Mouse (Mus musculus) kidney, adult 9 months (tissue): ENCODE results near the gene Kcnip2.

Experiments
- DNase-seq: peaks from one replicate; pipeline ENCODE4 v3.0.0; 2022

Kcnip2 gene

GRCm38 (mm10) chr19:45775486-45775885 lies 40.4 kb downstream of the Kcnip2 start:
- DNase-seq: no peak

- no peak for DNase-seq
Observed at GRCm38 (mm10) chr19:45771501-45771900, 44.4 kb downstream of the Kcnip2 start.

- DNase-seq: no peak
Observed at GRCm38 (mm10) chr19:45760810-45761209, 55.1 kb downstream of the Kcnip2 start.

GRCm38 (mm10) chr19:45758671-45759070 lies 57.2 kb downstream of the Kcnip2 start:
- DNase-seq: peak; percentile 57

- peak; percentile 75 for DNase-seq
Observed at GRCm38 (mm10) chr19:45753551-45753950, 62.3 kb downstream of the Kcnip2 start.

GRCm38 (mm10) chr19:45751881-45752280 lies 64.0 kb downstream of the Kcnip2 start:
- no peak for DNase-seq

GRCm38 (mm10) chr19:45749243-45750043 lies 66.4 kb downstream of the Kcnip2 start, which contains the start of gene Npm3:
Gene Npm3, minus strand, starts transcription at chr19:45749591.
- DNase-seq: peak; percentile 85

- no peak for DNase-seq
Observed at GRCm38 (mm10) chr19:45748691-45749242, 67.1 kb downstream of the Kcnip2 start.

- DNase-seq: no peak
Observed at GRCm38 (mm10) chr19:45748206-45748605, 67.7 kb downstream of the Kcnip2 start.

GRCm38 (mm10) chr19:45747028-45747867 lies 68.6 kb downstream of the Kcnip2 start:
- DNase-seq: peak; percentile 92

GRCm38 (mm10) chr19:45746153-45747020 lies 69.5 kb downstream of the Kcnip2 start:
- peak; percentile 85 for DNase-seq

- DNase-seq: no peak
Observed at GRCm38 (mm10) chr19:45745344-45746152, 70.3 kb downstream of the Kcnip2 start.

- no peak for DNase-seq
Observed at GRCm38 (mm10) chr19:45743619-45744018, 72.2 kb downstream of the Kcnip2 start.

GRCm38 (mm10) chr19:45742984-45743575 lies 72.8 kb downstream of the Kcnip2 start:
- no peak for DNase-seq

- no peak for DNase-seq
Observed at GRCm38 (mm10) chr19:45742218-45742983, 73.5 kb downstream of the Kcnip2 start, which contains the start of gene Fgf8. Gene Fgf8, minus strand, starts transcription at chr19:45742915.
